Comparison of ENCODE assay signal across 8 mouse cellular contexts in genomic region chr9:73044146-73045079, GRCm38 (mm10). TPM values are rescaled to one million over a fixed set of nuclear protein-coding genes. Genes with fewer than 3 reads are reported as not detected.
DNase-seq lines count a peak whose midpoint lies in the region; ATAC-seq and TF ChIP-seq lines count a peak whose summit lies in the region.

Gene Rab27a (plus strand): TSS chr9:73044854.

- peak within 1 kb of the TSS; percentile 53 for H3K4me3 ChIP-seq in brown adipose tissue, adult 24 weeks (ENCODE audit: insufficient read depth, low read depth, low read length)
- H3K4me3 ChIP-seq in heart, embryonic 13.5 days = peak within 1 kb of the TSS; percentile 64
- peak within 1 kb of the TSS; percentile 49 for H3K4me3 ChIP-seq in kidney, postnatal 0 days (replicated peaks; ENCODE audit: low read depth, low read length)
- peak within 1 kb of the TSS; percentile 61 for H3K4me3 ChIP-seq in liver, embryonic 11.5 days (ENCODE audit: low read depth, low read length)
- H3K4me3 ChIP-seq in myocyte = no peak within 1 kb of the TSS

- no peaks in the 10 kb centered on the region for H3K36me3 ChIP-seq in heart, embryonic 13.5 days
- no peaks in the 10 kb centered on the region for H3K36me3 ChIP-seq in kidney, postnatal 0 days (ENCODE audit: insufficient read depth, low read length)
- no peaks in the 10 kb centered on the region for H3K36me3 ChIP-seq in liver, embryonic 11.5 days (ENCODE audit: control insufficient read depth, insufficient read depth, low read length)
- H3K36me3 ChIP-seq in myocyte (ENCODE audit: control insufficient read depth, insufficient read depth) = no peaks in the 10 kb centered on the region

- DNase-seq in CD4-positive, CD25-positive, alpha-beta regulatory T cell, adult 2 months (ENCODE audit: low read depth, low spot score) = peak; percentile 94
- peak; percentile 94 for DNase-seq in kidney, postnatal 0 days (ENCODE audit: low spot score)
- peak; percentile 78 for DNase-seq in liver, embryonic 11.5 days (ENCODE audit: low spot score)
- peak; percentile 86 to 94 for DNase-seq in spleen, postnatal 4 days (ENCODE audit: low spot score in 2 of 2)

- no peaks in the 10 kb centered on the region for H3K9me3 ChIP-seq in heart, embryonic 13.5 days
- no peaks in the 10 kb centered on the region for H3K9me3 ChIP-seq in kidney, postnatal 0 days (replicated peaks; ENCODE audit: low read length)
- no peaks in the 10 kb centered on the region for H3K9me3 ChIP-seq in liver, embryonic 11.5 days (ENCODE audit: control insufficient read depth, low read length)

- TF ChIP-seq CTCF in kidney, postnatal 0 days (IDR thresholded peaks at IDR 0.05; ENCODE audit: low read depth) = peak; percentile 97

- ATAC-seq in erythroid progenitor cell, adult 5-6 weeks (replicated peaks; ENCODE audit: low FRiP score, poor library complexity, severe bottlenecking) = peak; percentile 65
- ATAC-seq in heart, embryonic 13.5 days (ENCODE audit: extremely low read depth, insufficient number of reproducible peaks, low FRiP score, low TSS enrichment) = peak; percentile 27; the same call in 1 of the 2 replicates
- ATAC-seq in kidney, postnatal 0 days (replicated peaks; ENCODE audit: low FRiP score, low read depth) = peak; percentile 47
- ATAC-seq in liver, embryonic 11.5 days (replicated peaks; ENCODE audit: low FRiP score) = peak; percentile 74

- H3K4me2 ChIP-seq in heart, embryonic 13.5 days = peak within 1 kb of the TSS; percentile 98
- peak within 1 kb of the TSS; percentile 96 for H3K4me2 ChIP-seq in kidney, postnatal 0 days (ENCODE audit: low read length)
- peak within 1 kb of the TSS; percentile 99 for H3K4me2 ChIP-seq in liver, embryonic 11.5 days
- H3K4me2 ChIP-seq in myocyte (ENCODE audit: low read depth) = peak within 1 kb of the TSS; percentile 71

- peak within 1 kb of the TSS; percentile 85 for H3K9ac ChIP-seq in heart, embryonic 13.5 days
- H3K9ac ChIP-seq in kidney, postnatal 0 days (ENCODE audit: low read depth, low read length) = peak within 1 kb of the TSS; percentile 63
- H3K9ac ChIP-seq in liver, embryonic 11.5 days (ENCODE audit: low read depth, low read length) = peak within 1 kb of the TSS; percentile 67

- no peak within 1 kb of the TSS for H3K27ac ChIP-seq in brown adipose tissue, adult 24 weeks (replicated peaks; ENCODE audit: low read depth, low read length)
- 0 out of 2 replicates have a peak within 1 kb of the TSS, but pooled peaks have one; percentile 20 for H3K27ac ChIP-seq in heart, embryonic 13.5 days (replicated peaks)
- H3K27ac ChIP-seq in kidney, postnatal 0 days = no peak within 1 kb of the TSS
- H3K27ac ChIP-seq in liver, embryonic 11.5 days (ENCODE audit: low read depth, low read length) = 0 out of 2 replicates have a peak within 1 kb of the TSS, but pooled peaks have one; percentile 39

- H3ac ChIP-seq in myocyte (ENCODE audit: control insufficient read depth, insufficient read length) = no peak within 1 kb of the TSS

- H3K79me2 ChIP-seq in myocyte (ENCODE audit: control insufficient read depth, insufficient read depth) = peaks cover 10% of the 10 kb centered on the region

- no peaks in the 10 kb centered on the region; the same call in 1 of the 2 replicates for H3K4me1 ChIP-seq in brown adipose tissue, adult 24 weeks (ENCODE audit: control insufficient read depth, insufficient read depth, insufficient read length, low read length)
- H3K4me1 ChIP-seq in heart, embryonic 13.5 days = peaks cover 32% of the 10 kb centered on the region
- peaks cover 16% of the 10 kb centered on the region for H3K4me1 ChIP-seq in kidney, postnatal 0 days (replicated peaks; ENCODE audit: insufficient read depth, low read length)
- H3K4me1 ChIP-seq in liver, embryonic 11.5 days (replicated peaks; ENCODE audit: control insufficient read depth, insufficient read depth, low read length) = peaks cover 8% of the 10 kb centered on the region

- no peaks in the 10 kb centered on the region for H3K27me3 ChIP-seq in heart, embryonic 13.5 days (replicated peaks)
- no peaks in the 10 kb centered on the region for H3K27me3 ChIP-seq in kidney, postnatal 0 days (ENCODE audit: insufficient read depth, low read length)
- H3K27me3 ChIP-seq in liver, embryonic 11.5 days (replicated peaks; ENCODE audit: control insufficient read depth, insufficient read depth, low read length) = no peaks in the 10 kb centered on the region
- no peaks in the 10 kb centered on the region for H3K27me3 ChIP-seq in myocyte (ENCODE audit: control insufficient read depth, insufficient read depth, insufficient read length)

- TF ChIP-seq POLR2A in myocyte (IDR thresholded peaks at IDR 0.05; ENCODE audit: insufficient read length, low read depth) = no peak

- WGBS in heart, embryonic 13.5 days = 1% methylated on average over 41 of the region's 41 CpGs
- 1% methylated on average over 41 of the region's 41 CpGs for WGBS in kidney, postnatal 0 days
- WGBS in liver, embryonic 11.5 days = 2% methylated on average over 41 of the region's 41 CpGs

TF ChIP-seq in myocyte, 11 proteins besides CTCF, POLR2A, EP300 and RAD21:
- TF ChIP-seq TCF12 (IDR thresholded peaks at IDR 0.05; ENCODE audit: insufficient read depth, poor library complexity, severe bottlenecking) (no peak), POLR2AphosphoS2 (IDR thresholded peaks at IDR 0.05; ENCODE audit: insufficient read length, low read depth) (peak; percentile 63)

RNA-seq across cellular contexts. Expression of gene Rab27a, which starts in this region (rescaled TPM):
- polyA plus RNA-seq in brown adipose tissue, adult 24 weeks (2012; ENCODE audit: insufficient read depth, insufficient read length, missing spikeins) = 0.38 and 1.7 TPM in 2 replicates
- total RNA-seq in erythroid progenitor cell, adult 5-6 weeks (2015; ENCODE audit: low replicate concordance) = 10.5 and 12.3 TPM in 2 replicates
- 12.2 and 13.2 TPM in 2 replicates for total RNA-seq in erythroid progenitor cell, adult 5-6 weeks (2017; ENCODE audit: low replicate concordance)
- 3.5 and 3.6 TPM in 2 replicates for polyA plus RNA-seq in heart, embryonic 13.5 days (2015; fragmentation: Nextera tagmentation; extraction: Ambion mirVana)
- polyA plus RNA-seq in kidney, postnatal 0 days (2015; fragmentation: Nextera tagmentation; extraction: Ambion mirVana) = 8.9 and 9.1 TPM in 2 replicates
- 3.0 and 3.5 TPM in 2 replicates for polyA plus RNA-seq in liver, embryonic 11.5 days (2014; fragmentation: Nextera tagmentation; extraction: Ambion mirVana)
- polyA plus RNA-seq in myocyte (2012; fragmentation: generic; extraction: Trizol) = 0.10 TPM

Comparison
In these comparisons a context has a peak if more than half of its experiments do, and no peak if none do; other contexts are left out.
1. H3K27ac ChIP-seq: peak in heart, embryonic 13.5 days (single experiment) and liver, embryonic 11.5 days (single experiment); none in brown adipose tissue, adult 24 weeks (single experiment) and kidney, postnatal 0 days (single experiment).
2. Peak in every context shown above with its lines, with median percentiles within 50 percentile points of each other: DNase-seq, ATAC-seq, H3K4me2 ChIP-seq and H3K9ac ChIP-seq.